Mouse (Mus musculus) brain, embryonic 14.5 days (tissue): ENCODE results near the gene BC067074.

Experiments used
- CTCF ChIP-seq: fragments of 200-500 bp; IDR thresholded peaks from 2 replicates; pipeline ENCODE4 v1.5.1; 2012; ENCODE audit warnings: inconsistent platforms, mild to moderate bottlenecking, moderate library complexity, borderline replicate concordance; ENCODE audit not compliant: insufficient read depth, insufficient read length; ENCODE audit errors: extremely low read depth
- POLR2A ChIP-seq: fragments of 200-500 bp; IDR thresholded peaks from 2 replicates; pipeline ENCODE4 v1.6.1; 2012; ENCODE audit warnings: mild to moderate bottlenecking, inconsistent platforms, borderline replicate concordance; ENCODE audit not compliant: poor library complexity, insufficient read depth, insufficient read length, severe bottlenecking; ENCODE audit errors: extremely low read depth

GRCm38 (mm10) chr13:113262822-113263221 lies 30.1 kb upstream of the BC067074 start:
- TF ChIP-seq CTCF (no peak), POLR2A (no peak)
